Mouse (Mus musculus) liver, adult 2 months (tissue): ENCODE data around the gene Crebl2. TPM values are rescaled to one million over a fixed set of nuclear protein-coding genes. Genes with fewer than 3 reads are reported as not detected.

Experiments
- DNase-seq: peaks from one replicate; pipeline ENCODE4 v3.0.0-alpha.2; 2011; ENCODE audit warnings: low read depth, low spot score; ENCODE audit errors: extremely low read depth
- H3K27ac ChIP-seq: fragments of 200-500 bp; replicated peaks from 2 replicates; pipeline ENCODE4 v1.5.1; 2012; ENCODE audit warnings: low read depth, mild to moderate bottlenecking, control low read depth, inconsistent platforms, low read length; ENCODE audit not compliant: insufficient read depth
- H3K27me3 ChIP-seq: fragments of 200-500 bp; 2 replicates; pipeline ENCODE4 v1.6.1; 2012; ENCODE audit warnings: mild to moderate bottlenecking, moderate library complexity, low read length, inconsistent platforms; ENCODE audit not compliant: control insufficient read depth, insufficient read depth
- H3K36me3 ChIP-seq: fragments of 200-500 bp; 2 replicates; pipeline ENCODE4 v1.6.1; 2012; ENCODE audit warnings: low read length, inconsistent platforms; ENCODE audit not compliant: control insufficient read depth, insufficient read depth
- H3K4me1 ChIP-seq: fragments of 200-500 bp; 2 replicates; pipeline ENCODE4 v1.6.1; 2011; ENCODE audit warnings: low read length; ENCODE audit not compliant: control insufficient read depth, insufficient read depth
- H3K4me3 ChIP-seq: fragments of 200-500 bp; 2 replicates; pipeline ENCODE4 v1.5.1; 2011; ENCODE audit warnings: low read depth, mild to moderate bottlenecking, control low read depth, low read length, moderate library complexity; ENCODE audit not compliant: insufficient read depth
- H3K79me2 ChIP-seq: fragments of 200-500 bp; 2 replicates; pipeline ENCODE4 v1.6.1; 2012; ENCODE audit warnings: inconsistent platforms, mild to moderate bottlenecking, low read length, moderate library complexity; ENCODE audit not compliant: control insufficient read depth, insufficient read depth
- H3K9ac ChIP-seq: fragments of 200-500 bp; 2 replicates; pipeline ENCODE4 v1.6.1; 2012; ENCODE audit warnings: low read depth, mild to moderate bottlenecking, control low read depth, inconsistent platforms, low read length
- CTCF ChIP-seq: fragments of 200-500 bp; IDR thresholded peaks from 2 replicates; pipeline ENCODE4 v1.5.1; 2011; ENCODE audit warnings: low read depth, low read length, control low read depth
- POLR2A ChIP-seq: fragments of 200-500 bp; IDR thresholded peaks from 2 replicates; pipeline ENCODE4 v1.6.1; 2011; ENCODE audit warnings: low read length, control low read depth; ENCODE audit not compliant: insufficient read depth; ENCODE audit errors: extremely low read depth
- WGBS: fragments of 180-500 bp; shearing (Covaris S2); methylation state at CpG from one replicate; pipeline ENCODE4 v1.1.7; 2018; 5-methylcytosine and 5-hydroxymethylcytosine counted together
- polyA plus RNA-seq: library from polyadenylated mRNA; depleted of rRNA; stranded (reverse); fragments of >200 nt; gene quantifications from 2 replicates; pipeline ENCODE4 v1.2.3, GENCODE M21; 2012
- total RNA-seq: library from RNA; depleted of rRNA; stranded (reverse); fragments of >200 nt; gene quantifications from 2 replicates; pipeline ENCODE4 v1.2.3, GENCODE M21; 2014

The Crebl2 gene
- total and polyA plus RNA-seq, 2 experiments, result 20.9 to 49.5 TPM

DNA sequence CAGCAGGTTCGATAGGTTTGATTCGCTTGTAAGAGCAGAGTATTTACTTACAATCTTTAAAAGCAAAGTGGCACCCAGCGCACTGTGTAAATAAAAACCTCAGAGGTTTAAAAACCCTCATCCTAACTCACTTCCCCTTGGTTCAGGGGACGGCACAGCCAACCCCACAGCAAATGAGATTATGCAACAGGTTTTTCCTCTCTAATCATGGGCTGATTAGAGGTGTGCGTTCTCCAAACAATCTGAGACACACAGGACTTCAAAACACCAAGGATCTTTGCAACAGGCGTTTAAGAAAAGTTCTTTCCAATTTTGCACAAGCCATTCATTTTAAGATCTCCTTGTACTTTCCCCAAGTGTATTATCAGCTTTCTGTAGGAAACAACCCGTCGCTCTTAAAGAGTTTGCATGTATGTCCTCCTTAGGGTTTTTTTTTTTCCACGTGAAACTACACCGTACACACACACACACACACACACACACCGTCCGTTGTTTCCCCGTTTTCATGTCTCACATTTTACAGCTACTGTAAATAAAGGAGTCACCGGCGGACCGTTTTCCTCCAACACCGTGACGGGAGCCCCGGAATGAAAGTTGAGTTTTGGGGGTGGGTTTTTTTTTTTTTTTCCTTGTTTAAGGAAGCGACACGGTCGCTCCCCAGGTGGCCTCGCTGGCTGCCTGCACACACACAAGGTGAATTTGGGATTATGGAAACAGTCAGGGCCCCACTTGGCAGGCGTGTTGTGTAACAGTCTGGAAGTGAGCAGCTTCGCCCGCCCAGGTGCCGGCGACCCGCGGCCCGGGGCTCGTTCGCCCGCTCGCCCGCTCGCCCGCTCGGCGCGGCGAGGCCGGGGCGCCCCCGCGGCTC is 38.5 kb upstream of the Crebl2 start:
- peaks cover 4% of the 10 kb centered on the region for H3K36me3 ChIP-seq
- peak overlapping the region; percentile 100 for H3K9ac ChIP-seq
- WGBS, result 8% methylated on average over 46 of the region's 46 CpGs
- no peaks in the 10 kb centered on the region for H3K27me3 ChIP-seq
- H3K4me1 ChIP-seq, result peaks cover 9% of the 10 kb centered on the region; the same call in 1 of the 2 replicates
- H3K4me3 ChIP-seq, result peak overlapping the region; percentile 96
- peak; percentile 97 for DNase-seq
- H3K27ac ChIP-seq, result peak overlapping the region; percentile 98
- H3K79me2 ChIP-seq, result peaks cover 9% of the 10 kb centered on the region; the same call in 1 of the 2 replicates
- no peak for TF ChIP-seq CTCF
- TF ChIP-seq POLR2A, result no peak

DNA sequence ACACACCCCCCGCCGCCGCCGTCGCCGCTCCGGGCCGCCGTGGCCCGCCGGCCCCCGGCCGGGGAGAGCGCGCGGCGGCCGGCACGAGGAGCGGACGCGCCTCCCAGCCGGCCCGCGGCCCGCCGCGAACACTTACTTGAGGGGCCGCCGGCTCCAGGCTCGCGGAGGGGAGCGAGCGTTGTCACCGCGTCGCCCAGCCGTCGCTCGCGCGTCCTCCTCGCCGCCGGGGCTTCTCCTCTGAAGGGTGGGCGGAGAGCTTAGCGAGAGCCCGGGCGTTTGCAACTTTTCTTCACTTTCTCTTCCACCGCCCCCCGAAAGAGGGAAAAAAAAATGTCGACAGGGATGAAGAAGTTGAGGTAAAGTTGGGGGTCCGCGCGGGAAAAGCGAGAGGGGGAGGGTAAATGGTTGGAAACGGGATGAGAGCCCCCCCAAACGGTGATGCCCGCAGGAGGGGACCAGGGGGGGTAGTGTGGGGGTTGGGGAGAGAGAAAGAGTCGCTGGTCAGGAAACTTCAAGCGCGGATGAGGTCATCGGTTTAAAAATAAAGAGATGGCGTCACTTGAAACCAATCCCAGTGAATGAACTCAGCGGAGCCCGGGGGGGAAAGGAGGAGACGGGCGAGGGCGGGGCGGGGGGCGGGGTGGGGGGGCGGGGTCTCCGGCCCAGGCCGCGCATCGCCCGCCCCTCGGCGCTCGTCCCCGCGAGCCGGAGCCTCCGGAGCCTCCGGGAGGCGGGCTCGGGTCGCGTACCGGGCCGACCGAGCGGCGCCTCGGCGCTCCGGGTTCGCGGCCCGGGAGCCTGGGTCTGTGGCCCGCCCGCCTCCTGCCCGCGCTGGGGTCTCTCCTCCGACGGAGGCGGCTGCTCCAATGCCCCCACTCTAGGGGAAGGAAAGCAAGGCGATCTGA is 37.6 kb upstream of the Crebl2 start, which contains the start of gene Dusp16:
Dusp16 (minus strand) TSS at position 485 of the 905 bp plus-strand sequence.
- Histone ChIP-seq H3K4me1 (peaks cover 8% of the 10 kb centered on the region; the same call in 1 of the 2 replicates), H3K27ac (peak within 1 kb of the TSS; percentile 98), H3K9ac (peak within 1 kb of the TSS; percentile 100), H3K79me2 (peaks cover 6% of the 10 kb centered on the region; the same call in 1 of the 2 replicates), H3K36me3 (peaks cover 4% of the 10 kb centered on the region), H3K4me3 (peak within 1 kb of the TSS; percentile 96), H3K27me3 (no peaks in the 10 kb centered on the region)
- peak; percentile 91 for DNase-seq
- 2% methylated on average over 107 of the region's 108 CpGs for WGBS
- TF ChIP-seq CTCF (no peak), POLR2A (0 out of 2 replicates have a peak, but pooled peaks have one; percentile 31)

DNA sequence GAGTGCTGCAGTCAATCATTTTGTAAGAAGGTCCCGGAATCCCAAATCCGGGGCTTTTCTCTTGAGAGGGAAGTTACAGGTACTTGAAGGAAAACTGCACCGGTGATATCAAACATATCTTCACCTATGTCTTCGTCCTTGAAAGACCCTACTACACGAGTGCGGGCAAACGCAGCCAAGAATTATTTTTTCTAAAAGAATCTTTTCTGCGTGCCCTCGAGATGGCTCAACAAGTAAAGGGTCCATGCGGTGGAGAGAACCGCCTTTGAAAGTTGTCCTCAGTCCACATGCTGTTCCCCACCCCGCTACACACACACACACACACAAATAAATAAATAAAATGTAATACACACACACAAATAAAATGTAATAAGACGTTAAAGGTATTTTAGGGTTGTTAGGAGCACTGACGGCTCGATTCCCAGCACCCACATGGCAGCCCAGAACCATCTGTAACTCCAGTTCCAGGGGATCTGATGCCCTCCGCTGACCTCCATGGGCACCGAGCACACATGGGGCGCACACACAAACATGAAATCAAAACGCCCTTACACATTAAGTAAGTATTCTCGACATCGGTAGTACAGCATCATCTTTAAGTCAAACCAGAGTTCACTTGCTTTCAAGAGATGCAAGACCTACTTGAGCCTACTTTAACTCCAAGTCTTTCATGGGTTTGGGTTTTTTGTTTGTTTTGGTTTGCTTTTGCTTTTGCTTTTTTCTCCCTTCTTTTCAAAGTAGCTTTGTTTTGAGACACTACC is 36.7 kb upstream of the Crebl2 start:
- peaks cover 8% of the 10 kb centered on the region; the same call in 1 of the 2 replicates for H3K4me1 ChIP-seq
- H3K36me3 ChIP-seq, result no peaks in the 10 kb centered on the region
- 54% methylated on average over 21 of the region's 21 CpGs for WGBS
- DNase-seq, result no peak
- peak overlapping the region; percentile 96 for H3K27ac ChIP-seq
- peak overlapping the region; percentile 100 for H3K9ac ChIP-seq
- peaks cover 1% of the 10 kb centered on the region; the same call in 1 of the 2 replicates for H3K79me2 ChIP-seq
- H3K4me3 ChIP-seq, result peak overlapping the region; percentile 93
- H3K27me3 ChIP-seq, result no peaks in the 10 kb centered on the region
- TF ChIP-seq POLR2A (no peak), CTCF (no peak)

DNA sequence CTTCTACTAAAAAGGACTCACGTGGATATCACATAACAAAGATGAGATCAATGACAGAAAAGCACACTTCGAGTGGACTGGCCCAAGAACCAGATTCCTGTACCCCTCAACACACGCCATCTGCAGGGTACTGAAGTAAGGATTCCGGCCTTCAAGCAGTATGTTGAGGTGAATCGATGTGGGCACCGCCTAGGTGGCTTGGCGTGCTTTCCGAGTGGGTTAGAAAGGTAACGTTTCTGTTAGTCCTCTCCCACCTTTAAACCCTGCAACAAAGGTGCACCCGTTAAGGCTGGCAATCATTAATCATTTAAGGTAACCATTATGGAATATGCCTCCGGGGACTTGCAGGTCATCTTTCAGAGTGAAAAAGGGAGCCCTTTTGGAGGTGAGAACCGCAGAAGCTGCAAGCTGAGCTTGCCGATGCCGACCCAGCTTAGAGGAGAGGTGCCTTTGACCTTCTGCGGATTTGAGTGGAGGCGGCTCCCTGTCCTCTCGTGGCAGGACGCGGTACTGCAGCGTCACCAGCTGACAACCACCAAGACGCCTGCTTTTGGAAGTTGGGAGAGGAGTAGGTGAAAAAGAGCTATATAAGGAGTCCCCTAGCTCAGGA is 35.9 kb upstream of the Crebl2 start:
- Histone ChIP-seq H3K4me3 (no peak overlapping the region), H3K36me3 (no peaks in the 10 kb centered on the region), H3K4me1 (peaks cover 8% of the 10 kb centered on the region; the same call in 1 of the 2 replicates), H3K27ac (peak overlapping the region; percentile 23), H3K79me2 (no peaks in the 10 kb centered on the region; the same call in 1 of the 2 replicates), H3K9ac (peak overlapping the region; percentile 15), H3K27me3 (no peaks in the 10 kb centered on the region)
- TF ChIP-seq CTCF (peak; percentile 97), POLR2A (no peak)
- DNase-seq, result peak; percentile 75
- 11% methylated on average over 21 of the region's 21 CpGs for WGBS
